Mouse (Mus musculus) spleen, postnatal 4 days (tissue): ENCODE data around the gene Insig2.

Source experiments
- DNase-seq, 2 experiments: peaks; one replicate each; pipeline ENCODE4 v3.0.0; 2022; ENCODE audit warnings: low spot score in 2 of 2

Gene Insig2

GRCm38 (mm10) chr1:121332485-121332884, at the start of gene Insig2:
Gene Insig2, minus strand, starts transcription at chr1:121332589.
- DNase-seq, result no peak

GRCm38 (mm10) chr1:121381562-121381961, 49.2 kb upstream of the Insig2 start:
- DNase-seq, result no peak

GRCm38 (mm10) chr1:121380033-121380432, 47.6 kb upstream of the Insig2 start:
- DNase-seq, result no peak

GRCm38 (mm10) chr1:121377901-121378300, 45.5 kb upstream of the Insig2 start:
- DNase-seq, result no peak

GRCm38 (mm10) chr1:121377410-121377809, 45.0 kb upstream of the Insig2 start:
- DNase-seq, result no peak

GRCm38 (mm10) chr1:121373631-121374030, 41.2 kb upstream of the Insig2 start:
- no peak for DNase-seq

GRCm38 (mm10) chr1:121372656-121373055, 40.3 kb upstream of the Insig2 start:
- no peak for DNase-seq

- no peak for DNase-seq
These were observed 39.1 kb upstream of the Insig2 start for GRCm38 (mm10) chr1:121371449-121371848.

GRCm38 (mm10) chr1:121367257-121367656, 34.9 kb upstream of the Insig2 start:
- DNase-seq, result no peak

GRCm38 (mm10) chr1:121360561-121360960, 28.2 kb upstream of the Insig2 start:
- DNase-seq, result no peak

GRCm38 (mm10) chr1:121359680-121360079, 27.3 kb upstream of the Insig2 start:
- no peak for DNase-seq

GRCm38 (mm10) chr1:121353779-121354178, 21.4 kb upstream of the Insig2 start:
- DNase-seq, result no peak

GRCm38 (mm10) chr1:121351037-121351436, 18.6 kb upstream of the Insig2 start:
- DNase-seq, result no peak

- no peak for DNase-seq
These were observed 18.2 kb upstream of the Insig2 start for GRCm38 (mm10) chr1:121350616-121351015.

- DNase-seq, result no peak
These were observed 16.8 kb upstream of the Insig2 start for GRCm38 (mm10) chr1:121348875-121349847.

- DNase-seq, result no peak
These were observed 11.6 kb upstream of the Insig2 start for GRCm38 (mm10) chr1:121343966-121344365.

- no peak for DNase-seq
These were observed 3.4 kb upstream of the Insig2 start for GRCm38 (mm10) chr1:121335789-121336188.

- DNase-seq, result no peak
These were observed 1.8 kb upstream of the Insig2 start for GRCm38 (mm10) chr1:121333986-121334703.

- no peak for DNase-seq
These were observed 1.8 kb downstream of the Insig2 start for GRCm38 (mm10) chr1:121330621-121331020.

- DNase-seq, result no peak
These were observed 3.0 kb downstream of the Insig2 start for GRCm38 (mm10) chr1:121329391-121329790.

- DNase-seq, result no peak
These were observed 4.2 kb downstream of the Insig2 start for GRCm38 (mm10) chr1:121328193-121328555.

- DNase-seq, result peak; percentile 90 to 96
These were observed 4.8 kb downstream of the Insig2 start for GRCm38 (mm10) chr1:121327344-121328192.
